Mouse (Mus musculus): ENCODE measurements at regions not wholly inside any gene's neighbourhood (a gene's known extent, or its start where the extent isn't known, plus 50 kb on each side); places are given as distances from the start of the nearest gene placed in this dataset.

- Histone ChIP-seq H3K27me3 (ENCODE audit: control insufficient read depth, insufficient read depth, low read length) (no peaks in the 10 kb centered on the region), H3K4me2 (replicated peaks; ENCODE audit: low read depth, low read length) (no peak overlapping the region)
Observed at GRCm38 (mm10) chr16:77885060-77885679, 283.3 kb upstream of the Gm11146 start.

GRCm38 (mm10) chr16:77884495-77884894, 282.6 kb upstream of the Gm11146 start:
- Histone ChIP-seq H3K9me3 (ENCODE audit: control insufficient read depth, low read depth, low read length) (no peaks in the 10 kb centered on the region), H3K27me3 (ENCODE audit: control insufficient read depth, insufficient read depth, low read length) (no peaks in the 10 kb centered on the region), H3K27ac (ENCODE audit: low read length) (no peak overlapping the region), H3K4me1 (ENCODE audit: control insufficient read depth, insufficient read depth, low read length) (no peaks in the 10 kb centered on the region), H3K36me3 (ENCODE audit: control insufficient read depth, insufficient read depth, low read length) (no peaks in the 10 kb centered on the region), H3K4me3 (ENCODE audit: low read depth, low read length) (no peak overlapping the region), H3K9ac (replicated peaks; ENCODE audit: low read depth, low read length) (no peak overlapping the region), H3K4me2 (replicated peaks; ENCODE audit: low read depth, low read length) (no peak overlapping the region)
- no peak for ATAC-seq (ENCODE audit: insufficient number of reproducible peaks, insufficient read depth, low FRiP score, low read depth)
- WGBS: 94% methylated on average over 9 of the region's 9 CpGs

More at GRCm38 (mm10) chr16:77885060-77885679, 283.3 kb upstream of the Gm11146 start:
- Histone ChIP-seq H3K27ac (ENCODE audit: low read length) (no peak overlapping the region), H3K4me1 (ENCODE audit: control insufficient read depth, insufficient read depth, low read length) (no peaks in the 10 kb centered on the region), H3K9ac (replicated peaks; ENCODE audit: low read depth, low read length) (no peak overlapping the region), H3K4me3 (ENCODE audit: low read depth, low read length) (no peak overlapping the region), H3K9me3 (ENCODE audit: control insufficient read depth, low read depth, low read length) (no peaks in the 10 kb centered on the region), H3K36me3 (ENCODE audit: control insufficient read depth, insufficient read depth, low read length) (no peaks in the 10 kb centered on the region)
- 80% methylated on average over 15 of the region's 15 CpGs for WGBS
- no peak for ATAC-seq (ENCODE audit: insufficient number of reproducible peaks, insufficient read depth, low FRiP score, low read depth)

GRCm38 (mm10) chr16:77877006-77877405, 275.1 kb upstream of the Gm11146 start:
- H3K36me3 ChIP-seq (ENCODE audit: control insufficient read depth, insufficient read depth, low read length): no peaks in the 10 kb centered on the region
- no peaks in the 10 kb centered on the region for H3K27me3 ChIP-seq (ENCODE audit: control insufficient read depth, insufficient read depth, low read length)
- no peak for ATAC-seq (ENCODE audit: insufficient number of reproducible peaks, insufficient read depth, low FRiP score, low read depth)
- H3K4me3 ChIP-seq (ENCODE audit: low read depth, low read length): no peak overlapping the region
- no peak overlapping the region for H3K27ac ChIP-seq (ENCODE audit: low read length)
- H3K9ac ChIP-seq (replicated peaks; ENCODE audit: low read depth, low read length): no peak overlapping the region
- 97% methylated on average over 1 of the region's 1 CpGs for WGBS
- no peak overlapping the region for H3K4me2 ChIP-seq (replicated peaks; ENCODE audit: low read depth, low read length)
- H3K9me3 ChIP-seq (ENCODE audit: control insufficient read depth, low read depth, low read length): no peaks in the 10 kb centered on the region
- no peaks in the 10 kb centered on the region for H3K4me1 ChIP-seq (ENCODE audit: control insufficient read depth, insufficient read depth, low read length)

DNA sequence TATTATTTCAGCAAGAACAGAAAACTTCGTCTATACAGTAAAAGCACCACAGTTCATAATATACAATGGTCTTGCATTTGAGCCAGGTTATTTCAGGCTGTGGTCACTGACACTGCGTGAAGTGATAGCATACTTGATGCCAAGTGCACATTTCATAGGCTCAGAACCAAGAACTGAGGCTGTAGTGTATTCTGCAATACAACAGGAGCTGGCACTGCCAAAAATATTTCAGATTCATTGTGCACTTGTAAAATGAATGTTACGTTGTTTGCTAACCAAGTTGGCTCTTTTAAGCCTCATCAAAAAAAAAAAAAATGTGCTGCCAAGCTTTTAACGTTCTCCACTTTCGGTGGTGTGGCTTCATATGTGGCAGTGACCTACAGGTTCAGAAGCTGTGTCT, 261.4 kb upstream of the Gm11146 start:
- no peak overlapping the region for H3K4me2 ChIP-seq (replicated peaks; ENCODE audit: low read depth, low read length)
- no peak overlapping the region for H3K27ac ChIP-seq (ENCODE audit: low read length)
- no peak overlapping the region for H3K9ac ChIP-seq (replicated peaks; ENCODE audit: low read depth, low read length)
- 74% methylated on average over 5 of the region's 5 CpGs for WGBS
- H3K27me3 ChIP-seq (ENCODE audit: control insufficient read depth, insufficient read depth, low read length): no peaks in the 10 kb centered on the region
- no peaks in the 10 kb centered on the region for H3K9me3 ChIP-seq (ENCODE audit: control insufficient read depth, low read depth, low read length)
- H3K36me3 ChIP-seq (ENCODE audit: control insufficient read depth, insufficient read depth, low read length): no peaks in the 10 kb centered on the region
- no peaks in the 10 kb centered on the region for H3K4me1 ChIP-seq (ENCODE audit: control insufficient read depth, insufficient read depth, low read length)
- no peak for ATAC-seq (ENCODE audit: insufficient number of reproducible peaks, insufficient read depth, low FRiP score, low read depth)
- no peak overlapping the region for H3K4me3 ChIP-seq (ENCODE audit: low read depth, low read length)

DNA sequence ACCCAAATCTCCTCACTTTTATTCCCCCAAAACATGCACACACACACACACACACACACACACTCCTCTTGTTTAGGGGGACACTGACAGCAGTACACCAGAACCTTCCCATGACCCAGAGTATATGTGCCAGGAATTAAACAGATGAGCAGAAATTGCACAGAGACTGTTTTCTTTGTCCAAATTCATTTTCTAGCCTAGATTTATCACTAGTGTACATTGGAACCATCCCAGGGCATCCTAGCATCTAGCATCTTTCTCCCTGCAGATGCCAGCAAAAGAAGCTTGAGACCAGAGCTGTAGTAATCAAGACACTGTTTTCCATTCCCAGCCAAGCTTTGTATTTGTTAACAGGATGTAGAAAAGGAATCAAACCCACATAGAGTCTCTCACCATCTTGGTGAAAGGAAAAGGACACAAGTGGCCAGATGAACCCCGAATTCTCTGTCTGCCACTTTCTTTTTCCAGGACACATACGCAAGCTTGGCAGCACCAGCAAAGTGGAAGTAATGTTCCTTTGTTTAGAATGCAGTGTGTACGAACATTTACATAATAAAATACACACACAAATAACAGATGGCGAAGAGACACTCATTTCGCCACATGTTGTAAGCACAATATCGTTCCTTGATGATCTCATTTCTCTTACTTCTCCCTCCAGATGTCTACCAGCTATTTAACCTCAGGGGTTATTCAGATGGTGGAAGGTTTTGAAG, 250.3 kb upstream of the Gm11146 start:
- H3K36me3 ChIP-seq (ENCODE audit: control insufficient read depth, insufficient read depth, low read length): no peaks in the 10 kb centered on the region
- no peak overlapping the region for H3K4me3 ChIP-seq (ENCODE audit: low read depth, low read length)
- 83% methylated on average over 6 of the region's 6 CpGs for WGBS
- H3K27me3 ChIP-seq (ENCODE audit: control insufficient read depth, insufficient read depth, low read length): no peaks in the 10 kb centered on the region
- ATAC-seq (ENCODE audit: insufficient number of reproducible peaks, insufficient read depth, low FRiP score, low read depth): no peak
- no peaks in the 10 kb centered on the region for H3K4me1 ChIP-seq (ENCODE audit: control insufficient read depth, insufficient read depth, low read length)
- H3K9me3 ChIP-seq (ENCODE audit: control insufficient read depth, low read depth, low read length): no peaks in the 10 kb centered on the region
- no peak overlapping the region for H3K27ac ChIP-seq (ENCODE audit: low read length)
- no peak overlapping the region for H3K9ac ChIP-seq (replicated peaks; ENCODE audit: low read depth, low read length)
- H3K4me2 ChIP-seq (replicated peaks; ENCODE audit: low read depth, low read length): no peak overlapping the region

GRCm38 (mm10) chr16:77851206-77852065, 249.5 kb upstream of the Gm11146 start:
- no peak for ATAC-seq (ENCODE audit: insufficient number of reproducible peaks, insufficient read depth, low FRiP score, low read depth)
- Histone ChIP-seq H3K4me3 (ENCODE audit: low read depth, low read length) (no peak overlapping the region), H3K4me2 (replicated peaks; ENCODE audit: low read depth, low read length) (no peak overlapping the region), H3K27me3 (ENCODE audit: control insufficient read depth, insufficient read depth, low read length) (no peaks in the 10 kb centered on the region), H3K9me3 (ENCODE audit: control insufficient read depth, low read depth, low read length) (no peaks in the 10 kb centered on the region), H3K36me3 (ENCODE audit: control insufficient read depth, insufficient read depth, low read length) (no peaks in the 10 kb centered on the region), H3K27ac (ENCODE audit: low read length) (no peak overlapping the region), H3K9ac (replicated peaks; ENCODE audit: low read depth, low read length) (no peak overlapping the region), H3K4me1 (ENCODE audit: control insufficient read depth, insufficient read depth, low read length) (no peaks in the 10 kb centered on the region)
- 79% methylated on average over 13 of the region's 13 CpGs for WGBS

DNA sequence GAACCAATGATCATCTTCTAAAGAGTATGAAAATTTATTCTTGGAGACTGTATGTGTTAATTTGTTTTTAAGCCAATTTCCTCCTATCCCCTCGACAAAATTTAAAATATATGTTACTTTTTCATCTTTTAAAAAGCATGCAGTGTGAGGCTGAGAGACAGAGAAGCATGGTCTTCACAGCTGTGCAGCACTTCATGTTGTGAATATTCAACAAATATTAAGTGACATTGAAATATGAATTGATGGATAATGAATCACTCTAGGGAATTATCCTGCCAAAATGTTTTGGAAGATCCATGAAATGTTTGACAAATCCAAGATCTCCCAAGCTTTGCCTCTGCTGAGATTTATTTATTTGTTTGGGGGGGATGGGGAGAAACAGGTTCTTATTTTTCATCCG, 233.9 kb upstream of the Gm11146 start:
- no peak for ATAC-seq (ENCODE audit: insufficient number of reproducible peaks, insufficient read depth, low FRiP score, low read depth)
- WGBS: 57% methylated on average over 2 of the region's 2 CpGs

GRCm38 (mm10) chr16:77827322-77828117, 225.6 kb upstream of the Gm11146 start:
- Histone ChIP-seq H3K36me3 (ENCODE audit: control insufficient read depth, insufficient read depth, low read length) (no peaks in the 10 kb centered on the region), H3K4me3 (ENCODE audit: low read depth, low read length) (no peak overlapping the region), H3K9me3 (ENCODE audit: control insufficient read depth, low read depth, low read length) (no peaks in the 10 kb centered on the region), H3K27me3 (ENCODE audit: control insufficient read depth, insufficient read depth, low read length) (no peaks in the 10 kb centered on the region), H3K9ac (replicated peaks; ENCODE audit: low read depth, low read length) (no peak overlapping the region), H3K4me1 (ENCODE audit: control insufficient read depth, insufficient read depth, low read length) (no peaks in the 10 kb centered on the region; the same call in 1 of the 2 replicates), H3K27ac (ENCODE audit: low read length) (no peak overlapping the region), H3K4me2 (replicated peaks; ENCODE audit: low read depth, low read length) (no peak overlapping the region)
- ATAC-seq (ENCODE audit: insufficient number of reproducible peaks, insufficient read depth, low FRiP score, low read depth): peak; percentile 69; the same call in 1 of the 2 replicates
- WGBS: 57% methylated on average over 4 of the region's 4 CpGs

More for the DNA sequence above, 233.9 kb upstream of the Gm11146 start:
- Histone ChIP-seq H3K27me3 (ENCODE audit: control insufficient read depth, insufficient read depth, low read length) (no peaks in the 10 kb centered on the region), H3K4me2 (replicated peaks; ENCODE audit: low read depth, low read length) (no peak overlapping the region), H3K4me1 (ENCODE audit: control insufficient read depth, insufficient read depth, low read length) (no peaks in the 10 kb centered on the region), H3K4me3 (ENCODE audit: low read depth, low read length) (no peak overlapping the region), H3K27ac (ENCODE audit: low read length) (no peak overlapping the region), H3K9ac (replicated peaks; ENCODE audit: low read depth, low read length) (no peak overlapping the region), H3K9me3 (ENCODE audit: control insufficient read depth, low read depth, low read length) (no peaks in the 10 kb centered on the region), H3K36me3 (ENCODE audit: control insufficient read depth, insufficient read depth, low read length) (no peaks in the 10 kb centered on the region)

All from stomach, embryonic 14.5 days (tissue).